Mouse (Mus musculus) small intestine, adult 2 months (tissue): ENCODE data around the gene Sptbn2. TPM values are rescaled to one million over a fixed set of nuclear protein-coding genes. Genes with fewer than 3 reads are reported as not detected.

Source experiments
- H3K27ac ChIP-seq: fragments of 200-500 bp; 2 replicates; pipeline ENCODE4 v1.5.1; 2012; ENCODE audit warnings: low read depth, low read length, control low read depth, inconsistent platforms; ENCODE audit not compliant: insufficient read depth
- H3K27me3 ChIP-seq: fragments of 200-500 bp; 2 replicates; pipeline ENCODE4 v1.6.1; 2012; ENCODE audit warnings: mild to moderate bottlenecking, moderate library complexity, low read length, inconsistent platforms; ENCODE audit not compliant: control insufficient read depth, insufficient read depth
- H3K36me3 ChIP-seq: fragments of 200-500 bp; 2 replicates; pipeline ENCODE4 v1.6.1; 2012; ENCODE audit warnings: mild to moderate bottlenecking, low read length, control low read depth, inconsistent platforms; ENCODE audit not compliant: control insufficient read depth, insufficient read depth
- H3K4me1 ChIP-seq: fragments of 200-500 bp; 2 replicates; pipeline ENCODE4 v1.6.1; 2012; ENCODE audit warnings: low read length, inconsistent platforms, mixed read lengths; ENCODE audit not compliant: control insufficient read depth, insufficient read depth, insufficient read length
- H3K4me3 ChIP-seq: fragments of 200-500 bp; 2 replicates; pipeline ENCODE4 v1.5.1; 2012; ENCODE audit warnings: low read depth, mild to moderate bottlenecking, control low read depth, inconsistent platforms, low read length, moderate library complexity
- CTCF ChIP-seq: fragments of 200-500 bp; IDR thresholded peaks from 2 replicates; pipeline ENCODE4 v1.5.1; 2012; ENCODE audit warnings: low read depth, mild to moderate bottlenecking, control low read depth, inconsistent platforms, low read length, moderate library complexity, mixed read lengths; ENCODE audit not compliant: insufficient replicate concordance, insufficient read length; ENCODE audit errors: extremely low read depth
- POLR2A ChIP-seq: fragments of 200-500 bp; IDR thresholded peaks from 2 replicates; pipeline ENCODE4 v1.6.1; 2012; ENCODE audit warnings: low read depth, mild to moderate bottlenecking, control low read depth, inconsistent platforms, low read length, moderate library complexity
- WGBS: fragments of 180-500 bp; shearing (Covaris S2); methylation state at CpG from one replicate; pipeline ENCODE4 v1.1.7; 2018; 5-methylcytosine and 5-hydroxymethylcytosine counted together
- polyA plus RNA-seq: library from polyadenylated mRNA; depleted of rRNA; stranded (reverse); fragments of >200 nt; gene quantifications from 2 replicates; pipeline ENCODE4 v1.2.3, GENCODE M21; 2012

The Sptbn2 gene
- polyA plus RNA-seq, 1 experiment, result 0.19 TPM

DNA sequence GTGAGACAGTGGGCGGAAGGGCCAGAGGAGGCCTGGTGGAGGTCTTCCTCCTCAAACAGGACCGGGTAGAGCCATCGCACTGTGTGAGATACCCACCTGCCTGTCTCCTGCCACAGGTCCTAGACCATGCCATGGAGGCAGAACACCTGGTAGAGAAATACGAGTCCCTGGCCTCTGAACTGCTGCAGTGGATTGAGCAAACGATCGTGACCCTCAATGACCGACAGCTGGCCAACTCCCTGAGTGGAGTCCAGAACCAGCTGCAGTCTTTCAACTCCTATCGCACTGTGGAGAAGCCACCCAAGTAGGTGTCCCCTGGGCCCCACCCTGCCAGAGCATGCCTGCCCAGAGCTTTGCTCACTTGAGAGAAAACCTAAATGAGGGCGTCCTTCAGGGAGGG is 18.2 kb downstream of the Sptbn2 start:
- H3K4me1 ChIP-seq, result no peaks in the 10 kb centered on the region
- WGBS, result 78% methylated on average over 9 of the region's 9 CpGs
- no peak overlapping the region for H3K4me3 ChIP-seq
- TF ChIP-seq POLR2A (no peak), CTCF (no peak)
- no peak overlapping the region for H3K27ac ChIP-seq
- H3K36me3 ChIP-seq, result no peaks in the 10 kb centered on the region
- H3K27me3 ChIP-seq, result no peaks in the 10 kb centered on the region

DNA sequence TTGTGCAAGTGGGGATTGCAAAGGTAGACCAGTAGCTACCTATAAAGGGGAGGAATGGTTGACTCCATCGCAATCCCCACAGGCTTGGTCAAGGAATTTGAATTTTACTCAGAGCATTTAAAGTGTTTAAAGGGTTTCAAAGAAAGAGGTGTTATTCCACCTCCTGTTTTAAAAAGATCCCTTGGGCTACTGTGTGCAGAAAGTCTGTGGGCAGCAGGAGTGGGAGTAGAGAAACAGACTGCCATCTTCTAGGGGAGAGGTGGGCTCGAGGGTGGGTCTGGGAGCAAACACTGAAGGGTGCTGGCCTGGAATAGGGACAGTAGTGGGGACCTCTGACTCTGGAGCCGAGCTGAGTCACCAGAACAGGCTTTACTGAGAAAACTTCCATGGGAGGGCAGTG is 22.1 kb downstream of the Sptbn2 start:
- H3K36me3 ChIP-seq, result no peaks in the 10 kb centered on the region
- no peak overlapping the region for H3K27ac ChIP-seq
- no peak overlapping the region for H3K4me3 ChIP-seq
- TF ChIP-seq POLR2A (no peak), CTCF (no peak)
- H3K4me1 ChIP-seq, result no peaks in the 10 kb centered on the region
- WGBS, result 77% methylated on average over 3 of the region's 3 CpGs
- H3K27me3 ChIP-seq, result no peaks in the 10 kb centered on the region

DNA sequence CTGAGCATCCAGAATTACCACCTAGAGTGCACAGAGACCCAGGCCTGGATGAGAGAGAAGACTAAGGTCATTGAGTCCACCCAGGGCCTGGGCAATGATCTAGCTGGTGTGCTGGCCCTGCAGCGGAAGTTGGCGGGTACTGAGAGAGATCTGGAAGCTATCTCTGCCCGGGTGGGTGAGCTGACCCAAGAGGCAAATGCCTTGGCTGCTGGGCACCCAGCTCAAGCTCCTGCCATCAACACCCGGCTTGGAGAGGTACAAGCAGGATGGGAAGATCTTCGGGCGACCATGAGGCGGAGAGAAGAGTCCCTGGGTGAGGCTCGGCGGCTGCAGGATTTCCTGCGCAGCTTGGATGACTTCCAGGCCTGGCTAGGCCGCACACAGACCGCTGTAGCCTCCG is 26.9 kb downstream of the Sptbn2 start:
- TF ChIP-seq POLR2A (no peak), CTCF (no peak)
- 81% methylated on average over 13 of the region's 13 CpGs for whole genome bisulfite sequencing
- H3K36me3 ChIP-seq, result no peaks in the 10 kb centered on the region

DNA sequence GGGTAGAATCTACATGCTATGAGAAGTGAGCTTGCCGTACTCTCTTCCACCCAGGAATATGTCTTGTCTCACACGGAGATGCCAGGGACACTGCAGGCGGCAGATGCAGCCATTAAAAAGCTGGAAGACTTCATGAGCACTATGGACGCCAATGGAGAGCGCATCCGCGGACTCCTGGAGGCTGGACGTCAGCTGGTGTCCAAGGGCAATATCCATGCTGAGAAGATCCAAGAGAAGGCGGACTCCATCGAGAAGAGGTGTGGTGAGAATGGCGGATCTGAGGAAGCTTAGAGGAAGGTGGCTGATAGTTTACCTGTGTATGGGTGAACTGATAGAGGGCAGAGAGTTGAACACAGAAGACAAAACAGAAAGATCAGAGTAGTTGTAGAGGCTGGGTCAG is 28.1 kb downstream of the Sptbn2 start:
- H3K36me3 ChIP-seq, result no peaks in the 10 kb centered on the region
- no peak overlapping the region for H3K27ac ChIP-seq
- H3K27me3 ChIP-seq, result no peaks in the 10 kb centered on the region
- H3K4me3 ChIP-seq, result no peak overlapping the region
- TF ChIP-seq CTCF (no peak), POLR2A (no peak)
- 94% methylated on average over 11 of the region's 11 CpGs for WGBS
- H3K4me1 ChIP-seq, result no peaks in the 10 kb centered on the region

More for the DNA sequence above, 26.9 kb downstream of the Sptbn2 start:
- Histone ChIP-seq H3K4me1 (no peaks in the 10 kb centered on the region), H3K27me3 (no peaks in the 10 kb centered on the region), H3K27ac (no peak overlapping the region), H3K4me3 (no peak overlapping the region)

DNA sequence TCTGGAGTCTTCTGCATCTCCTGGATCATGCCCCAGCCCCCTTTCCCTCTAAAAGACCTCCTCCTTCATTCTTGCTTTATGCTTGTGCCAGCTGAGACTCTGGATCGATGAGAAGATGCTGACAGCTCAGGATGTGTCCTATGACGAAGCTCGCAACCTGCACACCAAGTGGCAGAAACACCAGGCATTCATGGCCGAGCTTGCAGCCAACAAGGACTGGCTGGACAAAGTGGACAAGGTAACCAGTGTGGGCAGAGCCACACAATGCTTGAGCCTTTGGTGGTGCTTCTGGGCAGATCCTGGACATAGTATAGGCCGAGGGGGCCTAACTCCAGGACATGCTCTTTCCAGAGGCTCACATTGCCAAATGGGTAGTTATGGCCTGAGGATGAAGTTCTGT is 28.8 kb downstream of the Sptbn2 start:
- no peaks in the 10 kb centered on the region for H3K4me1 ChIP-seq
- WGBS, result 90% methylated on average over 5 of the region's 5 CpGs
- no peak overlapping the region for H3K4me3 ChIP-seq
- H3K27me3 ChIP-seq, result no peaks in the 10 kb centered on the region
- no peak overlapping the region for H3K27ac ChIP-seq
- TF ChIP-seq POLR2A (no peak), CTCF (no peak)
- no peaks in the 10 kb centered on the region for H3K36me3 ChIP-seq

DNA sequence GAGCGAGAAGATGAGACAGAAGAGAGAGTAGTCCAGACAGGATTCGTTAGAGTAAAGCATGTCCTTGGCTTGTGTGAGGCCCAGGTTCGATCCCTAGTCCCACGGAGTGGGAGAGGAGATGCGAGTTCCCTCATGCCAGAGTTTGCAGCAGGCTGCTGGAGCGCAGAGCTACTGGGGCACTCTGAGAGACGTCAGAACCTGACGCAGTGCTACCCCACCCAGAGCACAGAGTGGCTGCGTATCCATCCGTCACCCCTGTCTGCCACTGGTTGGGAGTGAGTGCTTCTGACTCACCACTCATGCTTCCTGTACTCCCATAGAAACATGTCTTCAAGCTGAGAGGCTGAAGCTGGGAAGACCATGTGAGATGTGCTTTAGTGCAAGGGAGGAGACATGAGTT is 30.5 kb downstream of the Sptbn2 start:
- H3K27me3 ChIP-seq, result no peaks in the 10 kb centered on the region
- no peaks in the 10 kb centered on the region for H3K4me1 ChIP-seq
- no peaks in the 10 kb centered on the region for H3K36me3 ChIP-seq
- no peak overlapping the region for H3K4me3 ChIP-seq
- WGBS, result 81% methylated on average over 10 of the region's 10 CpGs
- H3K27ac ChIP-seq, result no peak overlapping the region
- TF ChIP-seq CTCF (no peak), POLR2A (no peak)

DNA sequence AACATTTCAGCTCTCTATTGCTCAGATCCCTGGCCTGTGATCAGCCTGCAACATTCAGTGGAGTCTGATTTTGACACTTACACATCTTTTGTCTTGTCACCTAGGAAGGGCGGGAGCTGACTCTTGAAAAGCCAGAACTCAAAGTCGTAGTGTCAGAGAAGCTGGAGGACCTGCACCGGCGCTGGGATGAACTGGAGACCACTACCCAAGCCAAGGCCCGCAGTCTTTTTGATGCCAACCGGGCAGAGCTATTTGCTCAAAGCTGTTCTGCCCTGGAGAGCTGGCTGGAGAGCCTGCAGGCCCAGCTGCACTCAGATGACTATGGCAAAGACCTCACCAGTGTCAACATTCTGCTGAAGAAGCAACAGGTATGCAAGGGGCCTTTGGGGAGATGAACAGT is 31.3 kb downstream of the Sptbn2 start:
- 91% methylated on average over 6 of the region's 6 CpGs for WGBS
- H3K4me3 ChIP-seq, result no peak overlapping the region
- H3K27ac ChIP-seq, result no peak overlapping the region
- no peaks in the 10 kb centered on the region for H3K36me3 ChIP-seq
- no peak for TF ChIP-seq CTCF
- TF ChIP-seq POLR2A, result no peak
- no peaks in the 10 kb centered on the region for H3K27me3 ChIP-seq
- H3K4me1 ChIP-seq, result no peaks in the 10 kb centered on the region

DNA sequence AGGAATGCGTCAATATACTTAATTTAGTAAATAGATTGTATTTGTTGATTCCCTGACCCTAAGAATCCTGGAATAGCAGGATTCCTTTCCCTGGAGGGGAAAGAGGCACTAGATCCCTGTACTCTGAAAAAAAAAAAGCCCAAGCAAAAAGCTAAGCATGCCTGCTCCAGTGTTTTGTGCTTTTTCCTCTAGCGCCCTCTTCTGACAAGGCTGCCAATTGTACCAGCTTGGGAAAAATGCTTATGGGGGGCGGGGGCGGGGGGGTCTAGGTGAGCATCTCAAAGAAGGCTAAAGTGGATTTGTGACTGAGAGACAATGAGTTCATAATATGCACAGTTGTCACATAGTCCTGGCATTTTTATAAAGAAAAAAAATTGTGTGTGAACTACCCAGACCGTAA is 32.6 kb downstream of the Sptbn2 start:
- peak; percentile 41; the same call in 1 of the 2 replicates for TF ChIP-seq CTCF
- no peak for TF ChIP-seq POLR2A
- H3K36me3 ChIP-seq, result no peaks in the 10 kb centered on the region
- no peak overlapping the region for H3K4me3 ChIP-seq
- H3K27ac ChIP-seq, result no peak overlapping the region
- H3K27me3 ChIP-seq, result no peaks in the 10 kb centered on the region
- H3K4me1 ChIP-seq, result no peaks in the 10 kb centered on the region
- 44% methylated on average over 5 of the region's 5 CpGs for WGBS
